Mouse (Mus musculus) heart, postnatal 0 days (tissue): Measurements from ENCODE around the gene Ctbs.

Experiments used
- CTCF ChIP-seq: IDR thresholded peaks from 2 replicates; pipeline ENCODE4 v1.5.1; 2016; ENCODE audit warnings: antibody characterized with exemption, control low read depth, low read depth
- EP300 ChIP-seq: IDR thresholded peaks from 2 replicates; pipeline ENCODE4 v1.6.1; 2016; ENCODE audit warnings: antibody characterized with exemption, low read depth

GRCm38 (mm10) chr3:146448969-146449368 is 626 bp upstream of the Ctbs start:
- TF ChIP-seq CTCF (no peak), EP300 (no peak)
